Mouse (Mus musculus): ENCODE measurements around the gene Tmed6.

Tmed6 gene

GRCm38 (mm10) chr8:107065511-107066496, at the start of gene Tmed6:
Gene Tmed6 (minus strand): TSS chr8:107065644.
- TF ChIP-seq GATA4 (IDR thresholded peaks at IDR 0.05; ENCODE audit: insufficient replicate concordance, low read length): no peak

- TF ChIP-seq GATA4 (IDR thresholded peaks at IDR 0.05; ENCODE audit: insufficient replicate concordance, low read length): no peak
These were observed 49.5 kb upstream of the Tmed6 start for GRCm38 (mm10) chr8:107115008-107115320.

GRCm38 (mm10) chr8:107114150-107115007, 48.9 kb upstream of the Tmed6 start:
- no peak for TF ChIP-seq GATA4 (IDR thresholded peaks at IDR 0.05; ENCODE audit: insufficient replicate concordance, low read length)

GRCm38 (mm10) chr8:107113209-107113608, 47.8 kb upstream of the Tmed6 start:
- TF ChIP-seq GATA4 (IDR thresholded peaks at IDR 0.05; ENCODE audit: insufficient replicate concordance, low read length): no peak

- TF ChIP-seq GATA4 (IDR thresholded peaks at IDR 0.05; ENCODE audit: insufficient replicate concordance, low read length): no peak
These were observed 46.1 kb upstream of the Tmed6 start for GRCm38 (mm10) chr8:107111340-107112105.

- TF ChIP-seq GATA4 (IDR thresholded peaks at IDR 0.05; ENCODE audit: insufficient replicate concordance, low read length): no peak
These were observed 45.3 kb upstream of the Tmed6 start for GRCm38 (mm10) chr8:107110629-107111330.

GRCm38 (mm10) chr8:107109816-107110435, 44.5 kb upstream of the Tmed6 start:
- TF ChIP-seq GATA4 (IDR thresholded peaks at IDR 0.05; ENCODE audit: insufficient replicate concordance, low read length): no peak

- TF ChIP-seq GATA4 (IDR thresholded peaks at IDR 0.05; ENCODE audit: insufficient replicate concordance, low read length): no peak
These were observed 43.7 kb upstream of the Tmed6 start for GRCm38 (mm10) chr8:107108978-107109720.

GRCm38 (mm10) chr8:107104547-107104946, 39.1 kb upstream of the Tmed6 start:
- no peak for TF ChIP-seq GATA4 (IDR thresholded peaks at IDR 0.05; ENCODE audit: insufficient replicate concordance, low read length)

GRCm38 (mm10) chr8:107100635-107101034, 35.2 kb upstream of the Tmed6 start:
- TF ChIP-seq GATA4 (IDR thresholded peaks at IDR 0.05; ENCODE audit: insufficient replicate concordance, low read length): no peak

GRCm38 (mm10) chr8:107096366-107097036, 31.1 kb upstream of the Tmed6 start, which contains the start of gene Terf2:
Gene Terf2 (minus strand): TSS chr8:107096547.
- peak; percentile 62; the same call in 1 of the 2 replicates for TF ChIP-seq GATA4 (IDR thresholded peaks at IDR 0.05; ENCODE audit: insufficient replicate concordance, low read length)

GRCm38 (mm10) chr8:107095717-107096365, 30.4 kb upstream of the Tmed6 start:
- TF ChIP-seq GATA4 (IDR thresholded peaks at IDR 0.05; ENCODE audit: insufficient replicate concordance, low read length): no peak
